Mouse (Mus musculus) kidney, adult 11 months (tissue): ENCODE measurements around the gene Nploc4.

Source experiments
- DNase-seq: peaks from one replicate; pipeline ENCODE4 v3.0.0; 2022

Gene Nploc4

DNA sequence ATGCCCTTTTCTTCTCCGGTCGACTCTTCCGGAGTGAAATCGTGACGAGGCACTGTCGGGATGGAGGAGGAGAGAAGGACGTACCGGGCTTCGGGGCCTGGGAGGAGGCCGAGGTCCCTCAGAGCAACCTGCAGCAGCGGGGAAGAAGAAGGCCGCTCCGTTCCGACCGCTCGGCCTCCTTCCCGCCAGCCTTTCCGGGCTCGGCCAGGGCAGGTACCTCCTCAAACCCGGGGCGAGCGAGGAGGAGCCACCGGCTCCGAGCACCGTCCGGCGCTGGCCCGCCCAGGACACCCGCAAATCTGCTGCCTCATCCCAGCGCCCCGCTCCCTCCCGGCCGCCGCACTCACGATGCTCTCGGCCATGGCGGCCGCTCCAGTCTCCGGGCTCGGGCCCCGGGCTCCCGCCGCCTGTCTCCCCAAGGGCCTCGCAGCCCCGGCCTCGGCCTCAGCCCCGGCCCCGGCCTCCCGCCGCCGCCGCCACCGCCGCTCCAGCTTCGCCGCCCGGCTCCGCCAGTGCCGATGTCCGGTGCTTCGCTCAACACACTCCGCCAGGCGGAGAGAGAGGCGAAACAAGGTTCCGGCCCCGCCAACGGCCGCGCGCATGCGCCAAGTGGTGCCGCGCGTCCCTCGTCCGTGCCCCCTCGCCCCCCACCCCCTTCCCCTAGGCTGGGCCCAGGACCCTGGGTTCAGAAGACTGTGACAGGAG is at the start of gene Nploc4:
Nploc4 (minus strand) TSS at position 557 of the 705 bp plus-strand sequence.
- DNase-seq: peak; percentile 73

DNA sequence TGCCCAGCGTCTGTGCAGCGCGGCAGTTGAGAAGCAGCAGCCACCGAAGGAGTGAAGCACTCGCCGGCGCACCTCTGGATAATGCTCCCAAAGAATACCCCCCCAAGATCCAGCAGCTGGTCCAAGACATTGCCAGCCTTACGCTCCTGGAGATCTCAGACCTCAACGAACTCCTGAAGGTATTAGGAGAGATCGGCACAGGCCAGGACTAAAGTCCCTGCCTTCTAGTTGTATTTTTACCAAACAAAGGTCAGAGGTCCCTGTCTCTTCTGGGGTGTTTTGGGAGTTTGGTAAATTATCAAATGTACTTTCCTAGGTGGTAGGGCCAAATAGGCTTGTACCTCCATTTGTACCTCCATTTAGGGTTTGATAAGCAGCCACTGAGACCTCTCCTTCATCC is 47.7 kb upstream of the Nploc4 start:
- DNase-seq: peak; percentile 73

- peak; percentile 88 for DNase-seq
These were observed 46.9 kb upstream of the Nploc4 start, which contains the start of gene Mrpl12 for GRCm38 (mm10) chr11:120484265-120484981. Gene Mrpl12, plus strand, starts transcription at chr11:120484613.

DNA sequence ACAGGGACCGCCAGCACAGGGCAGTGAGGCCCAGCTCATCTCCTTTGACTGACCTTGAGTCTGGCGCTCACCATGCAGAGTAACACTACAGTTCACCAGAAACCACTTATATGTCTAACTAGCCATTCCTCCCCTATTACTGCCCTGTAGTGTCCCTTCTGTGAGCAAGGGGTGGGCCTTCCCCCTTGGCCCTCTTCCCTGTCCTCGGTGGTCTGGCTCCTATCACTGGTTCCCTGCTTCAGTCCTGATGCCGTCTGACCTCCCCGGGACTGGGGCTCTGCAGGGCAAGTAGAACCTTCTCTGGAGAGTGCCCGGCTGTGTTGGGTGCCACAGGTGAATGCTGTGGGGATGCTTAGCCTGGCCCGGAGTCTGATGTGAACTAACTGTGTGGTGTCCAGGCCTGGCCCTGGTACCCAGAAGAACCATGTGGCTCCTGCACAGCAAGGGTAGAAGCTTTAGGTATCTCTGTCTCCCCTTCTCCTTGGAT is 46.0 kb upstream of the Nploc4 start:
- DNase-seq: no peak

GRCm38 (mm10) chr11:120472052-120472451 is 34.5 kb upstream of the Nploc4 start:
- DNase-seq: peak; percentile 83

GRCm38 (mm10) chr11:120467736-120468092 is 30.2 kb upstream of the Nploc4 start:
- DNase-seq: no peak

GRCm38 (mm10) chr11:120467051-120467735 is 29.7 kb upstream of the Nploc4 start, which contains the start of gene Arl16:
Gene Arl16, minus strand, starts transcription at chr11:120467607.
- DNase-seq: peak; percentile 94

- DNase-seq: no peak
These were observed 28.0 kb upstream of the Nploc4 start for GRCm38 (mm10) chr11:120465521-120465920.

DNA sequence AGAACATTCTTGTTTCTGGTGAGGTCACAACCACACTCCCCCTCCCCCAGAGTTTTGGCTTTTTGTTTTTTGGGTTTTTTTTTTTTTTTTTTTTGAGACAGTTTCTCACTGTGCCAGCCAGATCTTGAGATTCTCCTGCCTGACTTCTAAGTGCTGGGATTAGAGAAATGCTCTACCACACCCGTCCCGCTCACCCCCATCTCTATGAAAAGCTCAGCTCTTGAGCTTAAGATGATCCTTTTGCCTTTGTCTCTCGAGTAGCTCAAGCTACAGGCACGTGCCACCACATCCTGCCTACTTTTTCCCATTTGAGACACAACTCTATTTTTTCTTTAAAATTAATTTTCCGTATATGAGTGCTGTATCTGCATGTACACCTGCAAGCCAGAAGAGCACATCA is 26.9 kb upstream of the Nploc4 start:
- no peak for DNase-seq

GRCm38 (mm10) chr11:120463536-120463935 is 26.0 kb upstream of the Nploc4 start:
- no peak for DNase-seq

- DNase-seq: no peak
These were observed 21.5 kb upstream of the Nploc4 start for GRCm38 (mm10) chr11:120458847-120459597.

- DNase-seq: peak; percentile 76
These were observed 20.6 kb upstream of the Nploc4 start, which contains the start of the genes Oxld1 and Ccdc137 for GRCm38 (mm10) chr11:120457772-120458751. Gene Oxld1, minus strand, starts transcription at chr11:120458068. Gene Ccdc137, plus strand, starts transcription at chr11:120458115.

- no peak for DNase-seq
These were observed 19.9 kb upstream of the Nploc4 start for GRCm38 (mm10) chr11:120457370-120457769.

DNA sequence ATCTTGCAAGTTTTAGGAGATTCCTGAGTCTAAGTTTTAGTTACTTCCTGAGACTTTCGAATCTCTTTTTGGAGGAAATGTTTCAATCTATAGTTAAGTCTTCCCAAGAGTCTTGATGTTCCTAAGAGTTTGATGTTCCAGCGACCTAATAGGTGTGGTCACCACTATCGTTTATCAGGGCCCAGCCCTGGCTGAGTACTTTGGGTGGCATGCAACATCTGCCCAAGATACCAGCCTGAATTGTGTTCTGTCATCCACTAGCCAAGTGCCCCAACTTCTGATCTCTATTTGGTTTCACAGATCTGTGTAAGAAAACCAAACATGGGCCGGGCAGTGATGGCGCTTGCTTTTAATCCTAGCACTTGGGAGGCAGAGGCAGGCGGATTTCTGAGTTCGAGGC is 17.9 kb upstream of the Nploc4 start:
- DNase-seq: no peak

GRCm38 (mm10) chr11:120454965-120455364 is 17.5 kb upstream of the Nploc4 start:
- DNase-seq: no peak

DNA sequence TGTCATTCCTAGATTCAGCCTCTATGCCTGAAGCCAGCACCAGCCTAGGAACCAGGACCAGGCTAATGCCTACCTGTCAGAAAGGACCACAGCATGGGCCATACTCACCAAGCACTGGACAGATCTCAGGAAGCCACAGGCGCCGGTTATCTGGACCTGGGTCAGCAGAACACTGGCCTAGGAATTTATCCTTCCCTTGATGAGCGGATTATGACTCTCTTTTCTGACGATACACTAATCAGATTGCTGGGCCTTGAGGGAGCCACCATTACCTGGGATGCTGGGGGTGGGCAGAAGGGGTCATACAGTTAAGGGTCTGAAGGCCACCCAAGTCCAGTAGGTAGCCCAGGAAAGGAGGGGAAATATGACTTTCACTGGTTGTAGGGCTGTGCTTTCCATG is 15.8 kb upstream of the Nploc4 start, which contains the start of gene Pde6g:
Pde6g (minus strand) TSS at position 195 of the 400 bp plus-strand sequence.
- DNase-seq: no peak

- no peak for DNase-seq
These were observed 14.7 kb upstream of the Nploc4 start for GRCm38 (mm10) chr11:120452246-120452645.

GRCm38 (mm10) chr11:120447179-120447578 is 9.7 kb upstream of the Nploc4 start:
- DNase-seq: no peak

GRCm38 (mm10) chr11:120445475-120445874 is 8.0 kb upstream of the Nploc4 start:
- DNase-seq: no peak

- DNase-seq: no peak
These were observed 6.6 kb upstream of the Nploc4 start for GRCm38 (mm10) chr11:120444106-120444505.

- no peak for DNase-seq
These were observed 5.3 kb upstream of the Nploc4 start for GRCm38 (mm10) chr11:120442765-120443280.
